Mouse (Mus musculus) megakaryocyte, embryonic 14.5 days (primary cell): ENCODE measurements at regions not wholly inside any gene's neighbourhood (a gene's known extent, or its start where the extent isn't known, plus 50 kb on each side); places are given as distances from the start of the nearest gene placed in this dataset.

ENCODE experiments used
- H3K27me3 ChIP-seq: replicated peaks from 2 replicates; pipeline ENCODE3; 2012; ENCODE audit warnings: inconsistent platforms
- H3K36me3 ChIP-seq: replicated peaks from 2 replicates; pipeline ENCODE3; 2012; ENCODE audit warnings: low read length, inconsistent platforms, mixed read lengths
- H3K4me1 ChIP-seq: 2 replicates; pipeline ENCODE4 v1.6.1; 2012; ENCODE audit warnings: inconsistent platforms
- H3K4me3 ChIP-seq: replicated peaks from 2 replicates; pipeline ENCODE3; 2012; ENCODE audit warnings: moderate library complexity, mild to moderate bottlenecking, inconsistent platforms
- H3K9me3 ChIP-seq: 2 replicates; pipeline ENCODE4 v1.6.1; 2012; ENCODE audit warnings: inconsistent platforms
- FLI1 ChIP-seq: IDR thresholded peaks from 2 replicates; pipeline ENCODE4 v1.6.1; 2012; ENCODE audit warnings: low read length, inconsistent platforms, mixed read lengths
- GATA1 ChIP-seq: IDR thresholded peaks from 3 replicates; pipeline ENCODE4 v1.6.1; 2012; ENCODE audit warnings: mixed read lengths, low read length, inconsistent platforms, borderline replicate concordance

GRCm38 (mm10) chr2:74930702-74931101 is 105.1 kb downstream of the Mtx2 start:
- Histone ChIP-seq H3K4me1 (peaks cover 9% of the 10 kb centered on the region), H3K27me3 (peaks cover 15% of the 10 kb centered on the region), H3K36me3 (no peaks in the 10 kb centered on the region), H3K9me3 (no peaks in the 10 kb centered on the region), H3K4me3 (no peak overlapping the region)
- TF ChIP-seq GATA1 (no peak), FLI1 (no peak)

GRCm38 (mm10) chr2:74933190-74933589 is 107.6 kb downstream of the Mtx2 start:
- Histone ChIP-seq H3K9me3 (no peaks in the 10 kb centered on the region), H3K4me3 (no peak overlapping the region), H3K36me3 (no peaks in the 10 kb centered on the region), H3K27me3 (peaks cover 12% of the 10 kb centered on the region), H3K4me1 (no peaks in the 10 kb centered on the region)
- no peak for TF ChIP-seq FLI1
- TF ChIP-seq GATA1, result no peak

GRCm38 (mm10) chr2:74933771-74934170 is 108.2 kb downstream of the Mtx2 start:
- H3K27me3 ChIP-seq, result peaks cover 12% of the 10 kb centered on the region
- H3K36me3 ChIP-seq, result no peaks in the 10 kb centered on the region
- H3K9me3 ChIP-seq, result no peaks in the 10 kb centered on the region
- no peak for TF ChIP-seq GATA1
- no peak for TF ChIP-seq FLI1
- no peak overlapping the region for H3K4me3 ChIP-seq
- no peaks in the 10 kb centered on the region for H3K4me1 ChIP-seq

GRCm38 (mm10) chr2:74938711-74939110 is 113.1 kb downstream of the Mtx2 start:
- no peaks in the 10 kb centered on the region for H3K4me1 ChIP-seq
- no peak overlapping the region for H3K4me3 ChIP-seq
- no peaks in the 10 kb centered on the region for H3K9me3 ChIP-seq
- no peak for TF ChIP-seq GATA1
- TF ChIP-seq FLI1, result no peak
- peaks cover 6% of the 10 kb centered on the region for H3K27me3 ChIP-seq
- no peaks in the 10 kb centered on the region for H3K36me3 ChIP-seq

GRCm38 (mm10) chr2:74941966-74942365 is 116.4 kb downstream of the Mtx2 start:
- H3K9me3 ChIP-seq, result no peaks in the 10 kb centered on the region
- no peaks in the 10 kb centered on the region for H3K36me3 ChIP-seq
- TF ChIP-seq FLI1, result no peak
- no peak for TF ChIP-seq GATA1
- H3K27me3 ChIP-seq, result peaks cover 6% of the 10 kb centered on the region
- no peaks in the 10 kb centered on the region for H3K4me1 ChIP-seq
- no peak overlapping the region for H3K4me3 ChIP-seq

- Histone ChIP-seq H3K9me3 (no peaks in the 10 kb centered on the region), H3K4me3 (no peak overlapping the region), H3K4me1 (no peaks in the 10 kb centered on the region), H3K36me3 (no peaks in the 10 kb centered on the region), H3K27me3 (peaks cover 9% of the 10 kb centered on the region)
- TF ChIP-seq FLI1 (no peak), GATA1 (no peak)
Observed at GRCm38 (mm10) chr2:74942611-74943198, 117.1 kb downstream of the Mtx2 start.

- Histone ChIP-seq H3K9me3 (no peaks in the 10 kb centered on the region), H3K36me3 (no peaks in the 10 kb centered on the region), H3K27me3 (peaks cover 11% of the 10 kb centered on the region), H3K4me1 (no peaks in the 10 kb centered on the region), H3K4me3 (no peak overlapping the region)
- TF ChIP-seq FLI1, result no peak
- TF ChIP-seq GATA1, result no peak
Observed at GRCm38 (mm10) chr2:74945185-74945749, 119.7 kb downstream of the Mtx2 start.

GRCm38 (mm10) chr2:74951401-74952260 is 126.0 kb downstream of the Mtx2 start:
- TF ChIP-seq FLI1 (no peak), GATA1 (no peak)
- H3K36me3 ChIP-seq, result no peaks in the 10 kb centered on the region
- no peak overlapping the region for H3K4me3 ChIP-seq
- H3K27me3 ChIP-seq, result peaks cover 6% of the 10 kb centered on the region
- peaks cover 16% of the 10 kb centered on the region for H3K9me3 ChIP-seq
- H3K4me1 ChIP-seq, result no peaks in the 10 kb centered on the region

GRCm38 (mm10) chr2:74954101-74954500 is 128.5 kb downstream of the Mtx2 start:
- Histone ChIP-seq H3K36me3 (no peaks in the 10 kb centered on the region), H3K27me3 (peaks cover 2% of the 10 kb centered on the region), H3K4me3 (no peak overlapping the region), H3K4me1 (no peaks in the 10 kb centered on the region), H3K9me3 (peaks cover 19% of the 10 kb centered on the region)
- TF ChIP-seq FLI1 (no peak), GATA1 (no peak)

GRCm38 (mm10) chr2:74955281-74956128 is 129.9 kb downstream of the Mtx2 start:
- no peak for TF ChIP-seq GATA1
- TF ChIP-seq FLI1, result no peak
- no peak overlapping the region for H3K4me3 ChIP-seq
- H3K36me3 ChIP-seq, result no peaks in the 10 kb centered on the region
- H3K4me1 ChIP-seq, result no peaks in the 10 kb centered on the region
- peaks cover 19% of the 10 kb centered on the region for H3K9me3 ChIP-seq
- peaks cover 2% of the 10 kb centered on the region for H3K27me3 ChIP-seq
